Comparison of ENCODE assay signal across 8 mouse cellular contexts in genomic region chr12:72535599-72535998, GRCm38 (mm10). TPM values are rescaled to one million over a fixed set of nuclear protein-coding genes. Genes with fewer than 3 reads are reported as not detected.
A peak's percentile ranks its signal among the peaks of the same experiment; 100 is the strongest.
DNase-seq lines count a peak whose midpoint lies in the region; ATAC-seq and TF ChIP-seq lines count a peak whose summit lies in the region.

No protein-coding gene starts in this region.

- no peaks in the 10 kb centered on the region for H3K9me3 ChIP-seq in limb, embryonic 15.5 days
- no peaks in the 10 kb centered on the region for H3K9me3 ChIP-seq in stomach, embryonic 14.5 days (ENCODE audit: control insufficient read depth, low read depth, low read length)

- H3K4me2 ChIP-seq in limb, embryonic 15.5 days = peak overlapping the region; percentile 54
- peak overlapping the region; percentile 74 for H3K4me2 ChIP-seq in stomach, embryonic 14.5 days (replicated peaks; ENCODE audit: low read depth, low read length)

- WGBS in spleen, adult 2 months = 87% methylated on average over 3 of the region's 3 CpGs
- 32% methylated on average over 3 of the region's 3 CpGs for WGBS in limb, embryonic 15.5 days
- WGBS in stomach, embryonic 14.5 days = 45% methylated on average over 3 of the region's 3 CpGs

- peak overlapping the region; percentile 88 for H3K27ac ChIP-seq in gastrocnemius, adult 2 months
- H3K27ac ChIP-seq in spleen, adult 2 months (ENCODE audit: insufficient read depth, low read length) = no peak overlapping the region
- H3K27ac ChIP-seq in limb, embryonic 15.5 days = peak overlapping the region; percentile 78
- H3K27ac ChIP-seq in stomach, embryonic 14.5 days (ENCODE audit: low read length) = 0 out of 2 replicates have a peak overlapping the region, but pooled peaks have one; percentile 33

- intact Hi-C loops in gastrocnemius, adult 2 months (cut with DNase I) = loop anchor here (5.0 kb wide), 2 partner anchors 127 to 227 kb away; partner anchors contain the start of gene Dhrs7

- no peaks in the 10 kb centered on the region for H3K27me3 ChIP-seq in spleen, adult 2 months (ENCODE audit: control insufficient read depth, insufficient read depth, low read length)
- no peaks in the 10 kb centered on the region for H3K27me3 ChIP-seq in limb, embryonic 15.5 days
- no peaks in the 10 kb centered on the region for H3K27me3 ChIP-seq in stomach, embryonic 14.5 days (ENCODE audit: control insufficient read depth, insufficient read depth, low read length)

- ATAC-seq in limb, embryonic 15.5 days (ENCODE audit: insufficient number of reproducible peaks, low FRiP score, low TSS enrichment, low read depth) = peak; percentile 6; the same call in 1 of the 2 replicates
- no peak; the same call in 1 of the 2 replicates for ATAC-seq in stomach, embryonic 14.5 days (ENCODE audit: insufficient number of reproducible peaks, insufficient read depth, low FRiP score, low read depth)
- ATAC-seq in CD4-positive, CD25-positive, alpha-beta regulatory T cell, adult 4 months = no peak

- H3K4me1 ChIP-seq in spleen, adult 2 months (ENCODE audit: control insufficient read depth, insufficient read depth, insufficient read length) = no peaks in the 10 kb centered on the region
- 0 out of 2 replicates have a peak, but pooled peaks cover 4% of the 10 kb centered on the region for H3K4me1 ChIP-seq in limb, embryonic 15.5 days
- H3K4me1 ChIP-seq in stomach, embryonic 14.5 days (ENCODE audit: control insufficient read depth, insufficient read depth, low read length) = 0 out of 2 replicates have a peak, but pooled peaks cover 2% of the 10 kb centered on the region

- H3K36me3 ChIP-seq in spleen, adult 2 months (ENCODE audit: control insufficient read depth, insufficient read depth, low read length) = no peaks in the 10 kb centered on the region
- 0 out of 2 replicates have a peak, but pooled peaks cover 5% of the 10 kb centered on the region for H3K36me3 ChIP-seq in limb, embryonic 15.5 days
- H3K36me3 ChIP-seq in stomach, embryonic 14.5 days (ENCODE audit: control insufficient read depth, insufficient read depth, low read length) = no peaks in the 10 kb centered on the region

- DNase-seq in gastrocnemius, adult 2 months = peak; percentile 24
- DNase-seq in gastrocnemius, postnatal 4 days (ENCODE audit: low spot score in 2 of 2) = no peak
- DNase-seq in spleen, adult 2 months (ENCODE audit: low read depth in 1 of 2, low spot score in 2 of 2) = no peak
- DNase-seq in spleen, postnatal 36 days (ENCODE audit: low spot score in 2 of 2) = no peak
- no peak for DNase-seq in layer of hippocampus, postnatal 14 days (ENCODE audit: low spot score in 2 of 2)

- no peak for TF ChIP-seq CTCF in gastrocnemius, adult 2 months (IDR thresholded peaks at IDR 0.05)
- no peak for TF ChIP-seq CTCF in spleen, adult 2 months (IDR thresholded peaks at IDR 0.05; ENCODE audit: extremely low read depth, insufficient read depth, insufficient read length, insufficient replicate concordance)

- H3K4me3 ChIP-seq in gastrocnemius, adult 2 months = peak overlapping the region; percentile 87
- H3K4me3 ChIP-seq in spleen, adult 2 months (ENCODE audit: extremely low read depth, insufficient read depth, insufficient read length) = peak overlapping the region; percentile 11; the same call in 1 of the 2 replicates
- peak overlapping the region; percentile 63 for H3K4me3 ChIP-seq in limb, embryonic 15.5 days
- H3K4me3 ChIP-seq in stomach, embryonic 14.5 days (ENCODE audit: low read depth, low read length) = peak overlapping the region; percentile 69

- no peak overlapping the region for H3K9ac ChIP-seq in limb, embryonic 15.5 days
- H3K9ac ChIP-seq in stomach, embryonic 14.5 days (replicated peaks; ENCODE audit: low read depth, low read length) = 0 out of 2 replicates have a peak overlapping the region, but pooled peaks have one; percentile 50

- TF ChIP-seq POLR2A in spleen, adult 2 months (IDR thresholded peaks at IDR 0.05; ENCODE audit: low read depth, low read length) = no peak

RNA-seq across cellular contexts. Expression of gene Pcnx4, which starts 0.6 kb away (rescaled TPM):
- total RNA-seq in gastrocnemius, adult 2 months (2021) = 1 to 10 TPM; 2.2 to 2.7 TPM
- 1 to 10 TPM; 5.1 to 6.2 TPM for total RNA-seq in gastrocnemius, postnatal 4 days (2021)
- polyA plus RNA-seq in spleen, adult 2 months (2012; rRNA removed) = 1.5 and 1.6 TPM in 2 replicates
- 11.6 and 12.9 TPM in 2 replicates for polyA plus RNA-seq in limb, embryonic 15.5 days (2015; fragmentation: Nextera tagmentation; extraction: Ambion mirVana)
- polyA plus RNA-seq in stomach, embryonic 14.5 days (2014; fragmentation: Nextera tagmentation; extraction: Ambion mirVana) = 11.2 and 12.2 TPM in 2 replicates
- 10 to 100 TPM; 27.5 to 30.4 TPM for total RNA-seq in layer of hippocampus, postnatal 14 days (2021)
- 1 to 10 TPM; 4.4 to 7.0 TPM for polyA plus RNA-seq in CD4-positive, CD25-positive, alpha-beta regulatory T cell, adult 4 months (2017; shearing (Covaris generic))

Comparison
In these comparisons a context has a peak if more than half of its experiments do, and no peak if none do; other contexts are left out.
1. H3K4me3 ChIP-seq: peak in every context shown above with its lines; median percentile 87 in gastrocnemius, adult 2 months; 69 in stomach, embryonic 14.5 days; 63 in limb, embryonic 15.5 days; 11 in spleen, adult 2 months.